Mouse (Mus musculus) stomach, postnatal 0 days (tissue): ENCODE data around the gene Ide. TPM values are rescaled to one million over a fixed set of nuclear protein-coding genes. Genes with fewer than 3 reads are reported as not detected.

Experiments used
- ATAC-seq: fragments of 200-750 bp; cut with Nextera tagmentation; 2 replicates; pipeline ENCODE4 v1.8.0; 2017; ENCODE audit not compliant: low FRiP score, low TSS enrichment
- DNase-seq: peaks from one replicate; pipeline ENCODE4 v3.0.0-alpha.2; 2016; ENCODE audit warnings: low spot score
- H3K27ac ChIP-seq: fragments of 300-500 bp; sonication (generic); replicated peaks from 2 replicates; pipeline ENCODE4 v1.5.1; 2014; ENCODE audit warnings: mild to moderate bottlenecking, control low read depth
- H3K27me3 ChIP-seq: fragments of 300-500 bp; sonication (generic); 2 replicates; pipeline ENCODE4 v1.6.1; 2014; ENCODE audit warnings: low read length; ENCODE audit not compliant: control insufficient read depth, insufficient read depth
- H3K36me3 ChIP-seq: fragments of 300-500 bp; sonication (generic); 2 replicates; pipeline ENCODE4 v1.6.1; 2014; ENCODE audit warnings: low read length, mixed read lengths; ENCODE audit not compliant: control insufficient read depth, insufficient read depth
- H3K4me1 ChIP-seq: fragments of 300-500 bp; sonication (generic); replicated peaks from 2 replicates; pipeline ENCODE4 v1.6.1; 2014; ENCODE audit warnings: antibody characterized with exemption; ENCODE audit not compliant: control insufficient read depth, insufficient read depth
- H3K4me2 ChIP-seq: fragments of 300-500 bp; sonication (generic); replicated peaks from 2 replicates; pipeline ENCODE4 v1.6.1; 2014; ENCODE audit warnings: low read depth, mild to moderate bottlenecking, control low read depth, moderate library complexity
- H3K4me3 ChIP-seq: fragments of 300-500 bp; sonication (generic); 2 replicates; pipeline ENCODE4 v1.5.1; 2014; ENCODE audit warnings: low read depth, low read length, control low read depth
- H3K9ac ChIP-seq: fragments of 300-500 bp; sonication (generic); 2 replicates; pipeline ENCODE4 v1.6.1; 2014; ENCODE audit warnings: mild to moderate bottlenecking, low read length, control low read depth, mixed read lengths
- H3K9me3 ChIP-seq: fragments of 300-500 bp; sonication (generic); 2 replicates; pipeline ENCODE4 v1.6.1; 2016; ENCODE audit warnings: low read length; ENCODE audit not compliant: control insufficient read depth
- CTCF ChIP-seq: IDR thresholded peaks from 2 replicates; pipeline ENCODE4 v1.5.1; 2016; ENCODE audit warnings: antibody characterized with exemption, low read depth, mild to moderate bottlenecking, moderate library complexity
- EP300 ChIP-seq: optimal IDR thresholded peaks from 2 replicates; pipeline ENCODE3; 2016; ENCODE audit warnings: antibody characterized with exemption
- WGBS: fragments of 180-500 bp; shearing (Covaris S2); extraction: QIAGEN DNeasy Blood & Tissue Kit; methylation state at CpG from one replicate; pipeline ENCODE4 v1.1.7; 2014; 5-methylcytosine and 5-hydroxymethylcytosine counted together
- polyA plus RNA-seq: library from polyadenylated mRNA; unstranded; fragments of >200 nt; fragmentation: Nextera tagmentation; extraction: Ambion mirVana; gene quantifications from 2 replicates; pipeline ENCODE4 v1.2.1, GENCODE M21; 2015

The Ide gene
- polyA plus RNA-seq, 1 experiment from 2014 or later: 213 TPM

DNA sequence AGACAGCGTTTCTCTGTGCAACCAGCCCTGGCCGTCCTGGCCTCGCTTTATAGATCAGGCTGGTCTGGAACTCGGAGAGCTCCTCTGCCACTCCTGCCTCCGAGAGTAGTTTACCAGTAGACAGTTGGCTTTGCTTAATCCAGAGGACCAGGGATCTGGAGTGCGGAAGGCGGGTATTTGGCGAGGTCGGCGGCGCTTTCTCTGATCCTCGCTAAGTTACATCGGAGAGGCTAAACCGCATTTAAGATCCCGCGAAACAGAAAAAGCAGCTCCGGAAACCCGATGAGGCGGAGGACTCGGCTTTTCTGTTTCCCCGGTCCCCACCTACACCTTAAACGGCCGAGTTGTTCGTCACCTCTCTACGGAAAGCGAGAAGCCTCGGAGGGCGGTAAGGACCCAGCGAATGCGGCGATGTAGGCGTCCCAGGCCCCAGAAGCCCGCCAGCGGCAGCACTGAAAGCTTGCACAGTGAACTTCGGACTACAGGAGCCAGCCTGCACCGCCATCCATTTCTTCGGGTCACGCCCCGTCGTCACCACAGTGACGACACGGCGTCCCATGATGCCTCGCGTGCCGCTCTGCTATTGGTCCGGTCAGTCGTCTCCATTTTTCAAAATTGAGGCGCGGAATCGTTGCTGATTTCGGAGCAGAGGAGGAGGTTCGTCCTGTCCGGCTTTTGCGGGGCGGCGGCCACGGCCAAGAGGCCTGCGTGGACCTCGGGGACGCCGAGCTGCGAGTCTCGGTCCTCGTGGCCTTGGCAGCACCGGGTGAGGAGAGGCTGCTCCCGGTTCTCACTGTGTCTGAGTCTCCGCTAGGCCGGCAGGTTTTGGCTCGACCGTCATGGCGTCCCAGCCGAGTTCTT is 38.3 kb upstream of the Ide start, which contains the start of gene Kif11:
Gene Kif11, plus strand, starts transcription at position 649 of the 861 bp plus-strand sequence.
- H3K36me3 ChIP-seq: no peaks in the 10 kb centered on the region
- peak within 1 kb of the TSS; percentile 72 for H3K9ac ChIP-seq
- peak; percentile 99 for ATAC-seq
- no peaks in the 10 kb centered on the region for H3K27me3 ChIP-seq
- H3K4me2 ChIP-seq: peak within 1 kb of the TSS; percentile 67
- H3K4me1 ChIP-seq: no peaks in the 10 kb centered on the region
- under 1% methylated on average over 73 of the region's 73 CpGs for WGBS
- H3K9me3 ChIP-seq: no peaks in the 10 kb centered on the region
- H3K27ac ChIP-seq: peak within 1 kb of the TSS; percentile 97
- peak within 1 kb of the TSS; percentile 88 for H3K4me3 ChIP-seq
- TF ChIP-seq CTCF (peak; percentile 40; the same call in 1 of the 2 replicates), EP300 (no peak)
- DNase-seq: peak; percentile 97

DNA sequence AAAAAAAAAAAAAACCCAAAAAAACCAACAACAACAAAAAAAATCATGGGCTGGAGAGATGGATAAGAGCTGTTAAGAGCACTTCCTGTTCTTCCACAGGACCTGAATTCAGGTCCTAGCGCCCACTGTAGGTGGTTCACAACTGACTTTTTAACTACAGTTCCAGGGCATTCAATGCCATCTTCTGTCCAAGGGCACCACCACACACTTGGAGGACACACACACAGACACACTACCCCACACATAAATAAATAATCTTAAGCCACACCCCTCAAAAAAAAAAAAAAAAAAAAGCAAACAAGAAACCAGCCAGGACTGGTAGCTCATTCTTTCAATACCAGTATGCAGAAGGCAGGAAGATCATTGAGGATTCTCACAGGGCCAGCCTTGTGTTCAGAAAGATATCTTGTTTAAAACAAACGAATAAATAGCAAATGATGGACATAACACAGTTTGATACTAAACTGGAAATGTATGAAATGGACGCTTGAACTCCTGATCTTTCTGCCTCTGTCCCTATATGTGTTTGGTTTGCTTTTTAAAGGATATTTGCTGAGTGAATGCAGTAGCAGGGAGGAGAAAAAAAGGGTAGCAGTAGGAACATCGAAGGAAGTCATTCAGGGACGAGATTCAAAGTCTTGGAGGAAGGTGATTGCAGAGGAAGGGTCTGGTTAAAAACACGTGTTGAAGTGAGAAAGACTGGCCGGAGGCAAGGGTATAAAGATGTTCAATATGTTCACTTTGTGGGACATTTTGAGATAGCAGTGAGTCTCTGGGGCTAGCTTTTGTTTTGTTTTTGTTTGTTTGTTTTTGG is 37.5 kb upstream of the Ide start:
- Histone ChIP-seq H3K27ac (peak overlapping the region; percentile 97), H3K4me2 (peak overlapping the region; percentile 64), H3K27me3 (no peaks in the 10 kb centered on the region), H3K36me3 (no peaks in the 10 kb centered on the region), H3K9ac (peak overlapping the region; percentile 72), H3K4me3 (peak overlapping the region; percentile 88), H3K4me1 (no peaks in the 10 kb centered on the region), H3K9me3 (no peaks in the 10 kb centered on the region)
- DNase-seq (no peak), ATAC-seq (no peak)
- TF ChIP-seq CTCF (0 out of 2 replicates have a peak, but pooled peaks have one; percentile 6), EP300 (no peak)
- 17% methylated on average over 7 of the region's 7 CpGs for WGBS

DNA sequence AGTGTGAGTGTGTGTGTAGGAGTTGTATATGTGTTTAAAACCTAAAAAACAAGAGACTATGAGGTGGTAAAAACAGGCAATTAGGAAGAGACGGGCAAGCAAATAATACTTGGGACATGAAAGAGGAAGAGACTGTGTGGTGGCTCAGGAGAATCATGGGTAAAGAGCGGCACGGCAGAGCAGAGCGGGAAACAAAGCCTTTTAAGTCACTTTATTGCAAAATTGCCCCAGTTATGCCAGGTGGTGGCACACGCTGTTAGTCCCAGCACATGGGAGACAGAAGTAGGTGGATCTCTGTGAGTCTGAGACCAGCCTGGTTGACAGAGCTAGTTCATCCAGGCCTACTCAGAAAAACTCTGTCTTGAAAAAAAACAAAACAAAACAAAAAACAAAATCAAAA is 32.7 kb upstream of the Ide start:
- Histone ChIP-seq H3K4me1 (no peaks in the 10 kb centered on the region), H3K27ac (no peak overlapping the region), H3K4me2 (no peak overlapping the region), H3K27me3 (no peaks in the 10 kb centered on the region), H3K9me3 (no peaks in the 10 kb centered on the region), H3K4me3 (no peak overlapping the region), H3K9ac (no peak overlapping the region), H3K36me3 (no peaks in the 10 kb centered on the region)
- ATAC-seq: no peak
- TF ChIP-seq CTCF (no peak), EP300 (no peak)
- 85% methylated on average over 5 of the region's 5 CpGs for WGBS
- no peak for DNase-seq

DNA sequence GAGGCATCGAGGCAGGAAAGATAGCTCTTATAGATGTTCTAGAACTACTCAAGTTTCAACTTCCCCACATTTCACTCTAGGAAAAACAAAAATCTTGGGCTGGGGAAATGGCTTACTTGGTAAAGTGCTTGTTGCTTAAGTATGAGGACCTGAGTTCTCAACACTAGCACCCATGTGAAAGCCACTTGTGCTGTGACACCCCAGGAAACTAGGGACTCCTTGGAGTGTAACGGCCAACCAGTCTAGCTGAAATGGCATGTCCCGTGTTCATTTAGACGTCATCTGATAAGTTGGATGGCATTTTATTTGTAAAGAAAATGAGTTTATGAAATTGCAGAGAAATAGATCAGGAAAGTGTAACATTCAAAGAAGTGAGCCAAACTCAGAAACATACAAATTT is 32.3 kb upstream of the Ide start:
- Histone ChIP-seq H3K27ac (no peak overlapping the region), H3K4me3 (no peak overlapping the region), H3K9me3 (no peaks in the 10 kb centered on the region), H3K4me2 (no peak overlapping the region), H3K36me3 (no peaks in the 10 kb centered on the region), H3K9ac (no peak overlapping the region), H3K4me1 (no peaks in the 10 kb centered on the region), H3K27me3 (no peaks in the 10 kb centered on the region)
- ATAC-seq: no peak
- TF ChIP-seq EP300 (no peak), CTCF (no peak)
- DNase-seq: no peak
- 80% methylated on average over 4 of the region's 4 CpGs for WGBS

DNA sequence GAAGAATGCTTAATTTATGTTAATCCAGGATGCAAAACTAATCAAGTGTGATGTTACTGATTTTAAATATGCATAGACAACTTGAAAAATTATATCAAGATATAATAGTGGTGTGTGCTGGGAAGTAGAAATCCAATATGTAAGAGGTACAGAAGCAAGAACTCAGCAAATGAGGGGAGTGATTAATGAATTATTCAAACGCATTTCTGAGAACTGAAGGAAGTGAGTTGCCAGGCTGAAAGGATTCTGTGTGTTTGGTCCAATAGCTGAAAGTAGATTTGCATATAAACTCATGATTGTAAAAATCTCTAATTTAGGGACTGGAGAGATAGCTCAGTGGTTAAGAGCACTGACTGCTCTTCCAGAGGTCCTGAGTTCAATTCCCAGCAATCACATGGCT is 31.3 kb upstream of the Ide start:
- 67% methylated on average over 1 of the region's 1 CpGs for WGBS
- no peaks in the 10 kb centered on the region for H3K9me3 ChIP-seq
- DNase-seq: no peak
- H3K27me3 ChIP-seq: no peaks in the 10 kb centered on the region
- no peaks in the 10 kb centered on the region for H3K36me3 ChIP-seq
- TF ChIP-seq CTCF (no peak), EP300 (no peak)
- H3K27ac ChIP-seq: no peak overlapping the region
- no peak for ATAC-seq
- no peak overlapping the region for H3K9ac ChIP-seq
- H3K4me1 ChIP-seq: no peaks in the 10 kb centered on the region
- H3K4me2 ChIP-seq: no peak overlapping the region
- H3K4me3 ChIP-seq: no peak overlapping the region
